Mouse (Mus musculus) kidney, adult 18-20 months (tissue): Measurements from ENCODE around the gene Gna11.

Experiments used
- DNase-seq: peaks from one replicate; pipeline ENCODE4 v3.0.0; 2021

The Gna11 gene

DNA sequence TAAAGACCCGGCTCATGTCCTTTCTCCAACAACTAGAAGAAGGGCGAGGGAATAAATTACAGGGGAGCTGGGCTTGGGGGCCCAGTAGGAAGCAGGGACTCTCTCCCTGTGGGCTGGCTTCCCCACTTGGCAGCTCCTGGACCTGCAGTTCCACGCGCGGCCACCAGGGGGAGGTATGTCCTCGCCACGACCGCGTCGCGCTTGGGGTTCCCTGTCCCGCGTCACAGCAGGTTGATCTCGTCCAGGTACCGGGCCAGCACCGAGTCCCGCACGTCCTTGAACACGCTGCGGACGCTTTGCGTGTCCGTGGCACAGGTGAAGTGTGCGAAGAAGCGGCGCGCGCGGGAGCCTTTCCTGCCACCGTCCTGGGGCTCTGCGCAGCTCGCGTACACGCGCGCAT lies 42.3 kb downstream of the Gna11 start:
- DNase-seq, result peak; percentile 94

- DNase-seq, result no peak
Measured at GRCm38 (mm10) chr10:81501863-81502262, 43.1 kb downstream of the Gna11 start.

DNA sequence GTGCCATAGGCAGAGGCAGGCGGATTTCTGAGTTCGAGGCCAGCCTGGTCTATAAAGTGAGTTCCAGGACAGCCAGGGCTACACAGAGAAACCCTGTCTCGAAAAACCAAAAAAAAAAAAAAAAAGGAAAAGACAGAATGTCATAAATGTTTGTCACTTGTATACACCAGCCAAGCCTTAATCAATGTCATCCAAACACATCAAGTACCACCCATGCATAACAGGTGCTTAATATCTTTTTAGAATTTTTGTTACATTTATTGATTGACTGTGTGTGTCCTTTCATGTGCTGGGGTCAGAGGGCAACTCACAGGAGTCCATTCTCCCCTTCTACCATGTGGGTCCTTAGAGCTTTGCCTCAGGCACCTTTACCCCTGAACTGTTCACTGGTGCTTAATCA lies 45.0 kb downstream of the Gna11 start, which contains the start of gene S1pr4:
Gene S1pr4, minus strand, starts transcription at position 101 of the 400 bp plus-strand sequence.
- DNase-seq, result no peak

GRCm38 (mm10) chr10:81499250-81499901 lies 45.6 kb downstream of the Gna11 start:
- peak; percentile 31 for DNase-seq

DNA sequence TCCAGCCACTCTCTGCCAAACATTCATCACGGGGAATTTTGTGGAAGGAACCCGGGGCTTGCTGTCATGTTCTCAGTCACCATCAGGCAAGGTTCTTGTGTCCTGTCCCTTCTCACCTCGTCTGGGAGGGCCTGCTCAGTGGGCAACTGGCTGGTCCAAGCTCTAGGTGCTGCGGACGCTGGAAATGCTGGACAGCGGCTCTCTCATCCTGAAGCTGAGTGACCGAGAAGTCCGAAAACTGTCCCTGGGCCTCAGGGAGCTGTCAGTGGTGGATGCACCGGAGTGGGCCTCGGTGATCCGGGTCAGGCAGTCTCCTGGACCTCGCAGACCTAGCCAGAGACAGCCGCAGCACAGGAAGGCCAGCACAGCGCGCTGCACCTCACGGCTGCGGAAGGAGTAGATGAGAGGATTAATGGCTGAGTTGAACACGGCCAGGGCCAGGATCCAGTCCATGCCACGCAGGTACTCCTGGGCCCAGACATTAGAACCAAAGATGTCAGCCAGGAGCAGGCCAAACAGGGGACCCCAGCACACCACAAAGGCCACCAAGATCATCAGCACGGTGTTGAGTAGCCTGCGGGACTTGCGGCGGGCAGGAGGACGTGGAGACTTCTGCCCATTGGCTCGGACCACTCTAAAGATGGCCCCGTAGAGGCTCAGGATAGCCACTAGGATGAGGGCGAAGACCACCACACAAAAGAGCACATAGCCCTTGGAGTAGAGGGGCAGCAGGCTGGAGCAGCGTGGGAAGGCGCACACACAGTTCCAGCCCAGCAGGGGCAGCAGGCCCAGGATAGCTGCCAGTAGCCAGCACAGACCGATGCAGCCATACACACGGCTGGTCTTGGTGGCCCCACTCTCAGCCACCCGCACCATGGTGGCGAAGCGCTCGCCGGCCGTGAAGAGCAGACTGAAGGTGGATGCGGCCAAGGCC lies 46.4 kb downstream of the Gna11 start:
- no peak for DNase-seq

- no peak for DNase-seq
Measured at GRCm38 (mm10) chr10:81497401-81498270, 47.4 kb downstream of the Gna11 start.

GRCm38 (mm10) chr10:81496969-81497368 lies 48.0 kb downstream of the Gna11 start:
- no peak for DNase-seq

DNA sequence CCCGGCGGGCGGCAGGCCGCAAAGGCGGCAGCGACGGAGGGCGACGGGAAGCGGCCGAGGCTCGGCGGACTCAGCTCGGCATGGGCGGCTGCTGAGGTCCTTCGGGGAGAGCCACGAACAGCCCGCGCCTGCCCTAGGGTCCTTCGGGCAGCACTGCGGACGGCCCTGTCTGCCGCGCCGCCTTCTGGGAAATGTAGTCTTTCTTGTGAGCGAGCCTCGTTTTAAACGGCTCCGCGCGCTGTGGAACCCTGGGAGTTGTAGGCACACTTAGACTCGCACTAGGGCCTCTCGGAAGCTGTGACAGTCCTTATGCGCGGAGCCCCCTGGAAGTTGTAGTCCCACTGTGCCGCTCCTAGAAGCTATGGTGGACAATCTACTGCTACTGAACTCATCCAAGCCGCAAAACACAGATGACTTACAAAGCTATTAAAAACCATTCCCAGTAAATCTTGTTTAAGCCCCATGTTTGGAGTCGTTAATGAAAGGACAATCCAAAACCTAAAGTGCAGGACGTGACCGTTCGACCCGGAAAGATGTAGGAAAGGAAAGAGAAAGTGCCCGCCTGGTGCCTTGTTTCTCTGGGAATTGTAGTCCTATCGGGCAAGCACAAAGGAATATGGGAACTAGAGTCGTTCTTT lies 48.6 kb downstream of the Gna11 start, which contains the start of gene Ncln:
Gene Ncln, minus strand, starts transcription at position 129 of the 638 bp plus-strand sequence.
- peak; percentile 99 for DNase-seq

DNA sequence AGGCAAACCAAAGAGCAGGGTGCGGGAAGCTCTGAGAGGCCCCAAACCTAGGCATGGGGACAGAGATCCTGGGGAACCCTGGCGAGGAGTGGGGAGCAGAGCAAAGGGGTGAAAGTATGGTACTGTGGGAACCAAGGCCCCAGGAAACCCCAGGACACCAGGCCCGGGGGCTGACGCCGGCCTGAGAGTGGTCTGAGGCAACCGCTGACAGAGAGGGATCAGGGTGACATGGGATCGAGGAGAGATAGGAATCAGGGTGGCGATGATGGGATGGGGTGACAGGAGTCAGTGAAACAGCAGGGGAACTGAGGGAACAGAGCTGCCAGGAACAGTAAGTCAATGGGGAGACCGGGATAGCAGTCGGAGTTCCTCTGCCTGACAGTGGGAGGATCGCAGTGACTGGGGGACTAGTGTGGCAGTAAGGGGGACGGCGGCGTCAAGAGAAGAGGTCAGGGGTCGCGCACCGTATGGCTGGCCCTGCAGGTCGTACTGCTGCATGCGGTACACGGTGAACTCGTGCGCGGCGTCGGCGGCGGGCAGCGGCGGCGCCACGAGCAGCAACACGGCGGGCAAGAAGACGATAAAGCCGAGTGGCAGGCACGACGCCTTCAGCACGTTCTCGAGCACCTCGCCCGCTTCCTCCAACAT lies 49.2 kb downstream of the Gna11 start:
- DNase-seq, result no peak

- no peak for DNase-seq
Measured at GRCm38 (mm10) chr10:81495151-81495550, 49.8 kb downstream of the Gna11 start.

- DNase-seq, result no peak
Measured at GRCm38 (mm10) chr10:81494260-81495041, 50.5 kb downstream of the Gna11 start.

DNA sequence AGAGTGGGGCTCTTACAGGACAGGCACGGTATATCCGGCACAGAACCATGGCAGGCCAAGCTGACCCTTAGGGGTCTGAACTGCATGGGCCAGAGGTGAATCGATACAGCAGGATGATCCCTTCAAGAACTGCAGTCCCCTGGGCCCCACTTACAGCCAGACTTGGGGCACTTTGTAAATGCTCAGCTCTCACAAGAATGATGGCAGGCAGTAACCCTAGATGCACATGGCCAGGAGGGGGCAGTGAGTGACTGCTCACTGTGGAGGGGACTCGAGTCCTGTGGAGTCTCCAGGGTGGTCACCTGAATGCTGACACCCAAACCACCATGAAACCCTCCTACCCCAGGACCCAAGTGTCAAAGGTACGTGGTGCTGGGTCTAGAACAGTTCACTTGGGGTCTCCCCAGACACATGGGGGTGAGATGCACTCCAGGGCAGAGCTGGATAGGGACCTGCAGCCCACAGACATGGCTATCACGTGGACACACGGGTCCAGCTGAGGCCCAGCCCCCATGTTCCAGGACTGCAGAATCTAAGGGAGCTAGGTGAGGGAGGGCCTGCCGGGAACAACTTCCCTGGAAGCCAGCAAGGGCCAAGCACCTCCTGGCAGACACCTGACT lies 51.3 kb downstream of the Gna11 start:
- DNase-seq, result no peak

DNA sequence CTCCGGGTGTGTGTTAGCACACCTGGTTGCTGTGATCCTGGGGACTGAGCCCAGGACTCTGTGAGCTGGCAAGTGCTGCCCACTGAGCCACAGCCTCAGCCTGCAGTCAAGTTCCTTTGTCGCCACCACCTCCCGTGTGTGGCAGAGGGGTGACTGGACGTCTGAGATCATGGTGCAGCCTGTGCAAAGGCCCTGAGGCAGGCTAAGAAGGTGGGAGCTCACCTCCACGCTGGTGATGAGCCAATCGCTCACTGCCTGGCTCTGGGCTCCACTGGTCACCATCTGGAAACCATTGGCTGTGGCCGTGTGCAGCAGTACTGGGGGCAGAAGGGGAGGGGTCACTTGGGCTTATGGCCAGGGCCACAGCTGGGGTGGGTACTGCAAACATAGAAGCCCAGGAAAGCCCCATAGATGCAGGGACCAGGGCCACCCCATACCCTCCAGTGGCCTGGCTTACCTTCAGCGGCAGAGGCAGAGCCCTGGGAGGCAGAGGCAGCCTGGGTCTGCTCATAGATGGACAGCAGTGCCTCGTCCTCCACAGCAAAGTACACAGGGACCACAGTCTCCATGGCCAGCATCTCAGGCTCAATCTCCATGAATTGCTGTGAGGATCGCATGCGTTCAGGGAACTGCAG lies 52.3 kb downstream of the Gna11 start:
- DNase-seq, result no peak

DNA sequence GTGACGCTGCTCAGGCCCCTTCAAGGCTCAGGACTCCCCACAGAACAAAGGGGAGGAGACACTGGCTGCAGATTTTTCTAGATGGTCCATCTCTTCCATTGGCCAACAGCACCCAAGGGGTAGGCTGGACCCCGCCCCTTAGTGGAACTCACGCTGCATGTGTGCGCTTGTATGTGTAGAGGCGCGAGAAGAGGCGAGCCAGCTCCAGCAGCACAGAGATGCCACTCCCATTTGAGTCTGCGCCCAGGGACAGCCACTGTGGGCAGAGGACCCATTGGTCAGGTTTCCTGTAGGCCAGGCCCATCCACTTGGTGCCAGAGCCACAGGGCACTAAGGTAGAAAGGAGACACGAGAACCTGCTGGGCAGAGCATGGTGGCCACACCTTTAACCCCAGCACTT lies 54.0 kb downstream of the Gna11 start:
- DNase-seq, result no peak

DNA sequence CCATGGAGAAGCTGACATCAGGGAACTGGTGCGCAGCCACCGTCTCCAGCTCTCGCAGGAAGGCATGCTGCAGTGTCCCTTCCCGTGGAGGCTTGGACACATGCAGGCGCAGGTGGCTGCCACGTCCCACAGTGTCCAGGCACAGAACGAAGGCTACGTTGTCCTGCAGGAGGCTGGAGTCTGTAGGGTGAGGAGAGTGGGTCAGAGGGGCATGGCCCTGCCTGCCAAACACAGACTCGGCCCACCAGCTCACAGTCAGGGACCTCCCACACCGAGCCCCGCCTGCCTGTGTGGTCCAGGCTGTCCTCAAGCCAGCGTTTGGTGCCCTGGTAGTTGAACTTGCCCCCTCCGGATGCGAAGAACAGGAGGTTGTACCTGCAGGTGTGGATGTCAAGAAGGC lies 55.0 kb downstream of the Gna11 start:
- DNase-seq, result no peak

- DNase-seq, result no peak
Measured at GRCm38 (mm10) chr10:81488081-81488480, 56.9 kb downstream of the Gna11 start.

DNA sequence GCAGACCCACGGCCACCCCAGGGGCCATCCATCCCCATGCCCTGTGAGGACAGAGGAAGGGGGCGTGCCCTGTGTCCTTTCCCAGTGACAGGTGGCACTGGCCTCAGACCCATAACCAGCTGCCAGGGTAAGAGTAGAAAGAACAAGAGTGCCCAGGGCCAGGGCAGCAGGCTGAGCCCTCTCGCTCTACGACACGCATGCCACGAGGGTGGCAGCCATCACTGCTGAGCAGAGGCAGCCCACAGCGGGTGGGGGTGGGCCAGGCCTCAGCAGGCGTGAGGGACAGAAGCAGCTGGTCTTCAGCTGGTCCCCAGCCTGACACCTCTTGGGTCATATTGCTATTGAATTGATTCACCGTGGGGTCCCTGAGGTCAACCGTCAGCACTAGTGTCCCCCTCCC lies 58.5 kb downstream of the Gna11 start:
- no peak for DNase-seq

DNA sequence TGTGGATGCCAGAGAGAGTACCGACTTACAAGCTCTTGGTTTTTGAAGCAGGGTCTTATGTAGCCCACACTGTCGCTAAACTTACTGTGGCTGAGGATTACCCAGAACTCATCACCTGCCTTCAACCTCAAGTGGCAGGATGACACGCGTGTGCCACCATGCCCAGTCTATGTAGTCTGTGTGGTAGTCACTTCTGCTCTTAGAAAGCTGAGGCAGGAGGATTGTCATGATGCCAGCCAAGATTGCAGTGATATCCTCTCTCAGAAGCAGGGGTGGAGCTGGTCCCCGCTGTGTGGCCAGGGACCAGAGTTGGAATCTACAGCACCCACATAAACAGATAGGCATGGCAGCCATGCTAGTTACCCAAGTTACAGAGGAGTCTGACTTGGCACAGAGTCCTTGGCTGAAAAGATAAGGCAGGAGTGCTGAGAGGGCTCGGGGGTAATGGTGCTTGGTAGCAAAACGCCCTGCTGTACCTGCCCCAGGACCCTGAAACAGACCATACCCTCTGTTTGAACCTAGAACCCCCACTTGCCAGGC lies 59.4 kb downstream of the Gna11 start:
- no peak for DNase-seq

- DNase-seq, result no peak
Measured at GRCm38 (mm10) chr10:81485060-81485449, 59.9 kb downstream of the Gna11 start.
